ENCODE assay signal across 10 mouse cellular contexts in the genomic region with DNA sequence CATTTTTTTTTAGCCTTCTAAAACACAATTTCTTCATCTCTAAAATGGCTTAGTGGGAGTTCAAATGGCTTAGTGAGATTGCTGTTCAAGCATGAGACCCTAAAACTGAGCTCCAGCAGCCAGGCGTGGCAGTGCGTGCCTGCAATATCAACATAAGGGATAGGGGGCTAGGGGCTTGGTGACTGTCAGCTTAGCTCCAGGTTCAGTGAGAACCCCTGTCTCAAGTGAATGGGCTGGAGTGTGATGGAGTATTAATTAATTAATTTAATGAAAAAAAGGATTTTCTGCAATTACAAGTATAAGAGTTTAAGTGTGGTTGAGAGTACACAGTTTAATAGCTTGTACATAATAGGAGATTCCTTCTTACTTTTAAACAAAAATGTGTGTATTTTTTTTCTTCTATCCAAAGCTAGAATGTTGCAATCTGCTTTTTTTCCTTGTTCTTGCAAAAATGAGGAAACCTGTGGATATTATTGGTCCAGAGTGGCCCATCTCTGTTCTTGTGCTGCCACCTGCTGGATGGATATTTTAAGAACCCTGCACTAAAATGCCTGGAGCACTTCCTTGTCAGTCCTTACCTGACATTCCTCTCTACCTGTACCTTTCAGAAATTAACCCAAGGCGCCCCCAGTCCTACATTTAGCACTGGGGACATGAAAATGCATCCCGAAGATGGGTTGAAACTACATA. TPM values are rescaled to one million over a fixed set of nuclear protein-coding genes. Genes with fewer than 3 reads are reported as not detected.
DNase-seq lines count a peak whose midpoint lies in the region; ATAC-seq and TF ChIP-seq lines count a peak whose summit lies in the region.
"Had no signal": no experiment of that assay in that cellular context is flagged by ENCODE, and none has a peak within 500 bp of the region (broad histone marks: within the 10 kb centered on the region; RNA-seq: fewer than 3 reads in every experiment).

No protein-coding gene starts in this region.

- TF ChIP-seq CTCF in heart, adult 2 months (IDR thresholded peaks at IDR 0.05) = peak; percentile 89
- no peak for TF ChIP-seq CTCF in testis, adult 2 months (IDR thresholded peaks at IDR 0.05; ENCODE audit: control insufficient read depth, insufficient read depth, insufficient replicate concordance, low read depth, low read length)

- H3K79me2 ChIP-seq in heart, adult 2 months (replicated peaks; ENCODE audit: control insufficient read depth, insufficient read depth, low read length) = no peaks in the 10 kb centered on the region

- H3K4me1 ChIP-seq in heart, adult 2 months (ENCODE audit: control insufficient read depth, insufficient read depth, low read length) = no peaks in the 10 kb centered on the region
- H3K4me1 ChIP-seq in heart, embryonic 10.5 days = 0 out of 2 replicates have a peak, but pooled peaks cover under 1% of the 10 kb centered on the region
- H3K4me1 ChIP-seq in testis, adult 2 months (ENCODE audit: control insufficient read depth, insufficient read depth, low read length) = no peaks in the 10 kb centered on the region

- no peak overlapping the region for H3K4me3 ChIP-seq in heart, adult 2 months
- H3K4me3 ChIP-seq in heart, embryonic 10.5 days = no peak overlapping the region
- H3K4me3 ChIP-seq in testis, adult 2 months (ENCODE audit: control insufficient read depth, low read depth, low read length) = peak overlapping the region; percentile 82

- no peak for TF ChIP-seq EP300 in heart, adult 2 months (IDR thresholded peaks at IDR 0.05; ENCODE audit: insufficient read depth, low read depth, low read length)

- no peak overlapping the region for H3K27ac ChIP-seq in heart, adult 2 months
- H3K27ac ChIP-seq in heart, embryonic 10.5 days = no peak overlapping the region
- H3K27ac ChIP-seq in testis, adult 2 months (ENCODE audit: control insufficient read depth, insufficient read depth, low read depth, low read length) = no peak overlapping the region
- H3K27ac ChIP-seq: macrophage had no signal

- 53% methylated on average over 4 of the region's 4 CpGs for WGBS in heart, adult 2 months
- 53% methylated on average over 4 of the region's 4 CpGs for WGBS in heart, embryonic 10.5 days

- peak; percentile 69 for ATAC-seq in megakaryocyte progenitor cell, adult 5-6 weeks (replicated peaks; ENCODE audit: poor library complexity)

- no peak overlapping the region for H3K9ac ChIP-seq in heart, adult 2 months (ENCODE audit: low read depth, low read length)

- H3K36me3 ChIP-seq in heart, adult 2 months (ENCODE audit: control insufficient read depth, insufficient read depth, low read length) = no peaks in the 10 kb centered on the region
- no peaks in the 10 kb centered on the region for H3K36me3 ChIP-seq in heart, embryonic 10.5 days
- H3K36me3 ChIP-seq in testis, adult 2 months (ENCODE audit: control insufficient read depth, insufficient read depth, low read length) = no peaks in the 10 kb centered on the region
- H3K36me3 ChIP-seq: G1E had no signal

- no peaks in the 10 kb centered on the region for H3K9me3 ChIP-seq in heart, embryonic 10.5 days
- H3K9me3 ChIP-seq: G1E had no signal

- H3K27me3 ChIP-seq in heart, adult 2 months (ENCODE audit: control insufficient read depth, insufficient read depth, low read length) = no peaks in the 10 kb centered on the region
- peaks cover 15% of the 10 kb centered on the region for H3K27me3 ChIP-seq in heart, embryonic 10.5 days (ENCODE audit: insufficient read depth, poor library complexity, severe bottlenecking)
- no peaks in the 10 kb centered on the region for H3K27me3 ChIP-seq in testis, adult 2 months (ENCODE audit: control insufficient read depth, insufficient read depth, low read length)

- peak; percentile 46 to 67 for DNase-seq in heart, adult 2 months
- no peak for DNase-seq in heart, embryonic 10.5 days (ENCODE audit: low spot score)
- peak; percentile 82 for DNase-seq in adrenal gland, postnatal 14 days
- peak; percentile 68 for DNase-seq in embryo, embryonic 9.5 days (ENCODE audit: extremely low spot score)
- DNase-seq in heart, postnatal 10 days = peak; percentile 74 to 89
- DNase-seq in layer of hippocampus, postnatal 36 days = peak; percentile 56 to 79

- intact Hi-C loops in heart, adult 2 months (cut with DNase I) = loop anchor here (1.0 to 2.0 kb wide), 5 partner anchors 187 to 921 kb away; no protein-coding TSS in a partner anchor
- intact Hi-C loops in heart, postnatal 10 days (cut with DNase I) = loop anchor here (1.0 to 10.0 kb wide), 6 partner anchors 282 to 922 kb away; no protein-coding TSS in a partner anchor

- TF ChIP-seq POLR2A in heart, adult 2 months (IDR thresholded peaks at IDR 0.05; ENCODE audit: insufficient read depth, low read depth, low read length) = no peak
- no peak for TF ChIP-seq POLR2A in testis, adult 2 months (IDR thresholded peaks at IDR 0.05; ENCODE audit: control insufficient read depth, low read depth, low read length)

RNA-seq across cellular contexts. Expression of a gene that starts 54.0 kb away (rescaled TPM):
- total RNA-seq in heart, adult 2 months (2021) = 10 to 100 TPM; 78.0 to 90.2 TPM
- 15.7 and 33.8 TPM in 2 replicates for polyA plus RNA-seq in heart, adult 2 months (2012; rRNA removed)
- 69.9 and 79.4 TPM in 2 replicates for polyA plus RNA-seq in heart, embryonic 10.5 days (2016; fragmentation: Nextera tagmentation; extraction: Ambion mirVana)
- total RNA-seq in adrenal gland, postnatal 14 days (2021) = 62.6 and 63.0 TPM in 2 replicates
- total RNA-seq in heart, postnatal 10 days (2021) = 10 to 100 TPM; 74.5 to 86.4 TPM
- total RNA-seq in layer of hippocampus, postnatal 36 days (2021) = 10 to 100 TPM; 65.5 to 65.9 TPM
- total RNA-seq in megakaryocyte progenitor cell, adult 5-6 weeks (2015) = 58.0 and 58.5 TPM in 2 replicates
- total RNA-seq in megakaryocyte progenitor cell, adult 5-6 weeks (2017) = 112 and 133 TPM in 2 replicates
- 57.8 and 68.3 TPM in 2 replicates for polyA plus RNA-seq in testis, adult 2 months (2012; rRNA removed)
